Mouse (Mus musculus) cerebellum, postnatal 10 days (tissue): ENCODE measurements at regions not wholly inside any gene's neighbourhood (a gene's known extent, or its start where the extent isn't known, plus 50 kb on each side); places are given as distances from the start of the nearest gene placed in this dataset.

Experiments used
- DNase-seq, 2 experiments: peaks; one replicate each; pipeline ENCODE4 v3.0.0; 2021; ENCODE audit warnings: mixed read lengths in 2 of 2

DNA sequence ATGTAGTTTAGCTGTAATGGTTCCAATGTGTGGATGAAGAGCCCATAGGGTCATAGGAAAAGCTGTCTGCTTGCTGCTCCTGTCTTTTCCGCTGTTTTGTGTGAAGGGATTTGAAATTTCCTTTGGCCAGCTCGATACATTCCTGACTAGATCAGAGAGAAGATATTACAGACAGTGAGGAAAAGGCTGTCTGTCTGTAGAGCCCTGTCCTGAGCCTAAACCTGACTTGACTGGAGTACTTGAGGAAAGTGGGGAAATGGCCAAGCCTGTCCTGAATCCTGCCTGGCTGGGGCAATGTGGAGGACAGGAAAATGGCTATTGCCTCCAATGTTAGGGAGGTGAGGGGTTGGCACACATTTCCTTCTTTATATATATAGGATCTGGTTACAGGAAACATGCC, 601.0 kb upstream of the Nrp1 start:
- no peak for DNase-seq

DNA sequence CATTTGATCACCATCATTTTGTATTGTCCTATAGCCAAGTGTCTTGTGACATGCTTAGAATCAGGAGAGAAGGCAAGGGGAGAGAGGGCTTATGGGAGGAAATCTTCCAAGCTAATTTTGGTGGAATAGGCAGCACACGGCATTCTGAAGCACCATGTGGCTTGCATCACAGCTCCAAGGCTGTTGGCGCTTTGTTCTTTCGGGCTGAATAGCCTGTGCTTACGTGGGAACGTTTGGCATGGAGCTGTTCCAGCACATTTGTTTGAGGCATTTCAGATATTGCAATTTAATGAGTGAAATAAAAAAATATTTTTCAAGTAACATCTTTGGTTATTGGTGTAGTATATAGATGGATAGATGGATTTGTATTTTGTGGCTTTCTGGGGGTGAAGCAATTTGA, 598.5 kb upstream of the Nrp1 start:
- DNase-seq: no peak

DNA sequence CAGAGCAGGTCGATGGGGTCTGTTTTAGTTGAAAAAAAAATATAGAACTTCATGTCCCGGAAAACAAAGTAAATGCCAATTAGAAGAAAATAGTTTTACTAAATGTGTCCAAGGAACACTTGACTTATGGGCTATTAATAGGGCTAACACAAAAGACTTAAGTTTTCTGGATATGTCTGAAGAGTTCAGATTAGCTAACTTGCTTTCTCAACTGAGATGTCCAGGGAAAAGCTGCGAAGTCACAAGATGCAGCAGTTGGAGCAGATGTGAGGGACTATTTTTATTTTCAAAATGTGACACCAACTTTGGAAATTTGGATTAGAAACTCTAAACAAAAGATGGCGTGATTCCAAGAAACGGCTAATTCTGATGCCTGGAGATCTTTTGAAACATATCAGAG, 593.2 kb upstream of the Nrp1 start:
- no peak for DNase-seq

DNA sequence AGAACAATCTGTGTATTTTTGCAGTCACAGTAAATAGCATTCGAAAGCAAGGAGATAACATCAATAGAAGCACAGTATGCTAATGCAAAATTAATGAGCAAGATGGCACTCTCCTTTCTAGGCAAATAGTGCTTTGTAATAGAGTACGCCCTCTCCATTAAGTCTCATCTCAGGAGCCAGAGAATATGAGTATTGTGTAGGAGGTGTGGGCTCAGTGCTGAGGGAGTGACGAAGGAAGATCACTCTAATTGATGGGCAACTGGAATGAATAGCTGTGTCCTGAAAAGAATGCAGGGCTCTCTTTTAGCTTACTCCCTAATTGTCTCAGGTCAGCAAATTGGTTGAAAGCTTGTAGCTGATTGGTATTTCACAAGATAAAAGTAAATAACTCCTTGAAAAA, 590.1 kb upstream of the Nrp1 start:
- DNase-seq: no peak

DNA sequence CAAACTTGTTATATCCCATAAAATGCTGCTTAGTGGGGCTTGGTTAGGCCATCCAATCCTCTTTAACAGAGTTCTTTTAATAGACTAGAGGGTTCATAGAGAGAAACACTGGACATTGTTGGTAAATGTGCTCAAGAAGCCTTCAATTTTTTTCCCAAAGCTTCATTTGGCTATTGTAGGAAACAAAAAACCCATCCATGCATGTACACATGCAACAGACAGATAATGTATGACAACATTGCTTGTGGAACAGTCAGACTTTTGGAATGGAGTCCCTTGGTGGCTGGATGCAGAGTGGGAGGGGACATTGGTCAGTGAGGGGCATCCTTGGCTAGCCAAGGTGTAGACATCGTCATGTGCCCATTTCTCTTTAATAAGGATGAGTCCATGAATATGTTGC, 588.8 kb upstream of the Nrp1 start:
- DNase-seq: no peak

DNA sequence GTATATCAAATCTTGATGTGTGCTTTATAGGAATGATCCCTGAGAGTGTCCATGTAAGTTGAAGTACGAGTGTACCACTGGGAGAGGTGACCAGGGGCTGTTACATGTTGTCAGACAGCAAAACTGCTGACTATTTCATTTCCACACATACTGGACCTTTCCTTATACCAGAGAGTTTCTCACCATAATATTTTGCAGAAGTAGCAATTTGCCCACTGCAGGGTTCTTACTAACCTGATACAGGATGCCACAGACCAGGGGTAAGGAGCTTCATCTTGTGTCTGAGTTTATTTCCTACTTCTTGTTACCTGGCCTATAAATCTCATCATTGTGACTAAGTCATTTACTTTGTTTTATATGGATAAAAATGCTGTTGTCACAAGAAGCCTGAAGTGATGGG, 586.6 kb upstream of the Nrp1 start:
- no peak for DNase-seq

DNA sequence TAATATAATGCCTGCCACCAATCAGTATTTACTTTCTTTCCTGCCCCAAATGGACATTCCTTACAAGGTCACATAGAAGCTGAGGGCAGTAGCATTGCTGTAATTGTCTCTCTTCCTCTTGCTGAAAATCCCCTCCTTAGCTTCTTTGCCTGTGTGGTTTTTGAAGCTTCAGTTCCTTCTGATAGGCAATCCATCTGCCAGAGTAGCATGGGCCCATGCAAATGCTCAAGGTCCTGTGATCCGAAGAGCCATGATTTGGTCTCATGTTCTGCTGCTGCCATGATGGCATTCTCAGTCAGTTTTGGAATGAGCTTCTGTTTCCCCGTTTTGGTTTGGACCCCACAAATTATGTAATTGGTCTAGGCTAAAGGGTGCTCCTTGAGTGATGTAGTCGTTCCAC, 586.0 kb upstream of the Nrp1 start:
- no peak for DNase-seq

DNA sequence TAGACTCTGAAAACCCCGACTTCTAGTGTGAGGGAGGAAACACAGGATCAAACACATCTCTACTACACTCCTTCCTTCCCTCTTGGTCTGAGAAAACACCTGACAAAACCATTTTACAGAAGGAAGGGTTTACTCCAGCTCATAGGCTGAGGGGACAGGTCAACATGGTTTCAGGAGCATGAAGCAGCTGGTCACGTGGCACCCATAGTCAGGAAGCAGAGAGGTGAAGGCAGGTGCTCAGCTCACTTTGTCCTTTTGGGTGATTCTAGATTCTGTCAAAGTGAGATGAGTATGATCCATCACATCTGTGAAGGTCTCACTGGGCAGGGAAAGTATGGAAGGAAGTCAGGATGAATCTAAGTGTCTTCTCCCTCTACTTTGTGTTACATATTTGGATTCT, 585.5 kb upstream of the Nrp1 start:
- DNase-seq: no peak

DNA sequence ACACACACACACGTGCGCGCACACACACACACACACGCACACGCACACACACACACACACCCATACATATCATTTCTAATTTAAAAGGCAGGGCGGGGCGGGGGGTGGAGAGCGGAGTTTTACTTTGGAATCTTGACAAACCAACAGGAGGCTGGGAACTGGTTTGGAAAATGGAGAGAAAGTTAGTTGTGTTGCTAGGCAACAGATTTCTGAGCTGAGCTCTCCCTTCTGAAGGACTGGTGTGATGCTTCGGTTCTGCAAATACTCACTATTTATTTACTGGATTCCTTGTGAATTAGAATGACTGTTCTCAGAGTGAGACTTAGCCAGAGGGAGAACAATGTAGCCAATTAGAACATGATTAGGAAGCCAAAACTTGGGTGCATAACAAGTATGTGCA, 583.8 kb upstream of the Nrp1 start:
- peak; percentile 26 to 37 for DNase-seq

DNA sequence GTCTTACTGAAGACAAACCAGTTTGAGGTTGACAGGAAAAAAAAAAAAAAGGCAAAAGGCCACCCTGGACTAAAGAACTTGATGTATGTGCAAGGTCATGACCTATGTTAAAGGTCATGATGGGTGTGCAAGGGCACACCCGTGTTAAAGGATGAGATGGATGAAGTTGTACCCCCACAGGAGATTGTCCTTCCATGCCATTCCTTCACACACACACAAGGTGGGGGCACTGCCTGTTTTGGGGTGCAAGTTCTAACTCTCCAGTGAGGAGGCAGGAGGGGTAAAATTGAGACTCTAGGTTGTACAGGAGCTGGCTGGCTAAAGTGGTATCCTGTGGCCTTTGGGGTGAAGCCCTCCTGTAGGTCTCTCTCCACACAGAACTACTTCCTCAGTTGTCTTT, 583.2 kb upstream of the Nrp1 start:
- no peak for DNase-seq

DNA sequence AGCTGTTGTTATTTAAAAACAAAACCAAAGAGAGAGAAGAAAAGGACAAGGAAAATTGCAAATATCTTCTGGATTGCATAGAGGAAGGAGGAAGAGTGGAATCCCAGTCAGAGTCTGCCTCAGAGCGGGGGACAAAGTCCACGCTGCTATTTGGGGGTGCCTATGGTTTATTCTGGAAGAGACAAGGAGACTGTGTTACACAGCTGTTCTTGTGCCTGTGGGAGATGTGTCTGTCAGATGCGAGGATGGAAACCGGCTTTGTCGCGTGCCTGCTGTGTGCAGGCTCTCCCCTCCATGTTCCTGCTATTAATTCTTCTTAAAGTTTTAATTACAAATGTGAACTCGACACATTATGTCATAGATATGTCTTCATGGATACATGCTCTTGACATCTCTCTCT, 582.7 kb upstream of the Nrp1 start:
- peak in 1 of 2 experiments; percentile 3 for DNase-seq

DNA sequence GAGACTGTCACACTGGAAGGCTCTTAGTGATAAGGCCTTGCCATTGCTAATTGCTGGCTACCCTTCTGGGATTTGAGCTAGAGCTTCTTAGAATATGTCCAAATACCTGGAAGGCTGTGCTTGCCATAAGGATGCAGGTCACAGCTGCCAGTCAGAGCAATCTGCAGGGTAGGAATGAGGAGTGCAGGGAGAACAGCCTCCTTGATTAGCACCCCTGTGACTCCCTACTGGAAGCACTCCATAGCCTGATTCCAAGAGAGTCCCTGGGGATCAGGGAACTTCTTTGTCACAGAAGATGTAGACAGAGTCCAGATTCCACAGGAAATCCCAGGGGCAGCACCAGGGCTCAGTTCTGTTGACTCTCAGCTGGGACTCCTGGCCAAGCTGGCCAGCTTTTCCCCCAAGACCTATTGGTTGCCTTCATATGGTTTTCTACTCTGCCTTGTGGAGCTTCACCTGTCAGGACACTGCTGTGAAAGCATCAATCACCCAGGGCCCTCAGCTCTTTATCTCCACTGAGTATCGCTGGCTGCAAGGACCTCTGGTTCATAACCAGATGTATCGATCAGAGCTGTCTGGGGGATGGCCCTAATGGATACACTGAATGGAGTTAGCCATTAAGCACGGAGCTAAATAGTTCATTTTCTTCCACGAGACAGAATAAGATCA, 579.9 kb upstream of the Nrp1 start:
- DNase-seq: peak in 1 of 2 experiments; percentile 3

DNA sequence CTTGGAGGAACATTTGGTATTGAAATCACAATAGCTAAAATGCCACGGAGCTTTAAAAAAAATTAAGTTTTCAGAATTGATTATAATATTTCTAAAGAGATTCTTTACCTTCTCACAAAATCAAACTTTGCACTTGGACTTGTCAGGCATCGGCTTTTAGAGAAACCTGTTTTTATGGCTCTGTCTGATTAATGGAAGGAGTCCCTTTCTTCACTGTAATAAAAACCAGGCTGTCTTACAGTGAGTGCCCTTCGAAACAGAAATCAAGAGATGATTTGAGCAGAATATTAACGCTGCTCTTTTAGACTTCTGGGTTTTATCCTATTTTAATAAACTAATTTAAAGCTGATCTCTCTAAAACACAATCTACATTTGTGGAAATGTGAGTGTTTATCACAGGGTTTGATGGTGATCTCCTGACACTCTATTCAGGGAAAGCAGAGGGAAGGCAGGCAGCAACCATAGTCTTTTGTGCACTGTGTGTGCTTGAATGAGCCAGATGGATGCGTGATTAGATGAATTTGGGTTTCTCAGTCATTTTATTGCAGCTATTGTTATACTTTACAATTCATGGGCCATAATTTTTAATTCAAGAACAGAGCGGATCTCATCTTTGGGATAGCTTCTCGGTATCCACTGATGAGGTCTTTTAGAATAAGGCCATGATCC, 579.2 kb upstream of the Nrp1 start:
- no peak for DNase-seq

DNA sequence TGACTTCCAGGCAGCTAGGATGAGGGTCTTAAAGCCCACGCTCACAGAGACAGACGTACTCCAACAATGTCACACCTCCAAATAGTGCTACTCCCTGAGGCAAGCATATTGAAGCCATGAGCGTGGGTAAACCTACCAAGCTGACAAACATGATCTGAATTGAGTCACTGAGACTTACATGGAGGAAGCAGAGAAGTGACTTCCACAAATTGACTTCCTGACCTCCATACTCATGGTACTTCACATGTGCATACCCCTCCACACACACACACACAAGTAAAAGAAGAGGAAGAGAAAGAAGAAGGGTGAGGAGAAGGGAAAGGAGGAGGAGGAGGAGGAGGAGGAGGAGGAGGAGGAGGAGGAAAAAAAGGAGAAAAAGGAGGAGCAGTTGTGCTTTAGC, 577.8 kb upstream of the Nrp1 start:
- DNase-seq: no peak

DNA sequence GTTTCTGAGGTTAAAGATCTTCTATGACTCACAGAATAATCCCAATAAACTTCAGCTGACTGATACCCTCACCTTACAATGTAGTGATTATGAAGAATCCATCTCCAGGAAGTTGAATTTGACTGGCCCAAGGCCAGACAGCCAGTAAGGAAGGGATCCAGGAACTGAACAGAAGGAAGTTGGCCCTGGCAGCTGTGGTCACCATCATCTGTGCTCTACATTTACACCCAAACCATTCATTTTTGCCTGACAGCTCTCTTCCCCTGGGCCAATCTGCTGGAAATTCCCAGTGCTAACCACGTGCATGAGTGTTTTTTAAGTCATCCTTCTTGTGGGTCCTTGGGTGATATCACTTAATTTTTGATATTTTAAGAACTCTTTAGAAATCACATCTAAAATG, 577.4 kb upstream of the Nrp1 start:
- no peak for DNase-seq

DNA sequence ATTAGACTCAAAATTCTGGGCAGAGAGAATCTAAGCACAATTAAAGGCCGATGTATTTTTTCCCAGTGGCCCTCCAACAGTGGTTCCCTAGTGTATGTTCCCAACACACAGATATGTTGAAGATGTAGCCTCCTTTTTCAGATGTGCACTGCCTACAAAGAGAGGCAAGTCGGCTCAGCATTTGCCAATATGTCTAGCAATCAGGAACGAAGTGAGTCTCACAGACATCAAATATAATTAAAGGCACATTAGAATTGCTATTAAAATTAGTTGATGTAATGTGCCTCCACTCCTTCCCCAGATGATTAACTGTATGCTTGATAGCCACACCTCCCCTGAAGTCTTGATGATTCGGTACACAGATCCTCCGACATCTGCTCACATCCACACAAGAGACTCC, 565.8 kb upstream of the Nrp1 start:
- DNase-seq: no peak

DNA sequence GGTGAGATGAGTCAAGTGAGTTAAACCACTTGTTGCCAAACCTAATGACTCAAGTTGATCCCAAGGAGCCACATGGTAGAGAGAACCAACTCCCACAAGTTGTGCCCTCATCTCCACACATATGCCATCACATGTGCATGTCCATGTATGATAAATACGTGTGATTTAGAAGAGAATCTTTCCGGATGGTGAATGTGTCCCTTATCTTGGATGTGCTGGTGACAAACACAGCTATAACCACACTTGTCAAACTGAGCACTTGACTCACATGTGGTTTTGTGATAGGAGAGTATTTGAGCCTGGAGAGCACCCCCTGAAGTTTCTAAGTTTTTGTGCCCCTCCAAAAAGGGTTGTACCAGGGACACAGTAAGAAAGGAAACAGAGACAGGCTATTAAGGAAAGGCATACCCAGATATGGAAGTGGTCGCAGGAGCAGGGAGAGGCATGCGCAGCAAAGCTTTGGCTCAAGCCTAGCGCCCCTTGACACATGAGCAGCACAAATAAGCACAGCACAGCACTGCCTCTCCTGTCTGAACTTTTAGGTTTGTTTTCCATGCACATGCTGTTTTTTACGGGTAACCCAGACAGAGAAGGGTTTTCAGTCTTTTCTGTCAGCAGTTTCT, 558.4 kb upstream of the Nrp1 start:
- no peak for DNase-seq

DNA sequence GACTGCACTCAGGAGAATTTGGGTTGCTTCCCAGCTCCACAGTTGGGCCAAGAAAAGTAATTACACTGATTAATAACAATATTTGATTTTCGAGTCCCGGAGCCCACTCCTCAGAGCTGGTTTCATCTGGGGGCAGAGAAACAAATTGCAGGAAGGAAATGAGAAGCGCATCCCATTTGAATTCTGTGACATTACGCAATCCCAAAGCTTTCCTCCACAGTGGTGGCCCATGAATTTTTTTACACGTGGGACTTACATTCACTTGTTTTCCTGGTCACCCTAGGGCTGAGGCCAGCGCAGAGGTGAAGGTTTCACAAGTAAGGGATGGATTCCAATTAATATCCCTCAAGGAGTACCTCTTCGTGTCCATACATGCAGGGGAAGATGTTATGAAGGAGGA, 556.3 kb upstream of the Nrp1 start:
- peak in 1 of 2 experiments; percentile 2 for DNase-seq

DNA sequence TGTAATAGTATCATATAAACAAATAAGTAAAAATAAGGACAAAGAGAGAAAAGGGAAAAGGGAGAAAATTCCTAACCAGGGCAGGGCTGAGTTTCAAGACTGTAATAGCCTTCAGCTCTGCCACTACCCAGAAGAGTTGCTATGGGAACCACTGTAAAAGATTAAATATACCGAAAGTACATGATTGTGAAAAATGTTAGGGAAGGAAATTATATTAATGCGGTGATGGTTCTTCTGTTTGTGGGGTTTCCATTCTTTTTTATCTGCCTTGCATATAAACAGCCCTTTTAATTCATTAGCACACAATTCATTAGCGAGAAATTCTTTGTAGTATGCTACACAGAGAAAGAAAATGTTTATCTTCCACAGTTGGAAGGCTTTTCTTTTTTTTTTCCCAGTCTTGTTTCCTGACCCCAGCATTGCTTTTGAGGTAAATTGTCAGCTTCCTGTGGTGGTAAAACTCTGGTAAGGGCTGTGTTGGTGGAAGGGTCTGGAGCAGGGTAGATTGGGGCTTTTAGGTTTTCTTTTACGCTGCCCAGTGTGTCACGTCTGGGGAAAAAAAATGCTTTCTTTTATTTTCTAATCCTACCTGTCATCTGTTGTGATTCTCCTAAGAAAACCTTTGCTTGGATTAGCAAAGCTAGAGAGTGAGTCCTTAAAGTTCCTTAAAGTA, 555.6 kb upstream of the Nrp1 start:
- no peak for DNase-seq

DNA sequence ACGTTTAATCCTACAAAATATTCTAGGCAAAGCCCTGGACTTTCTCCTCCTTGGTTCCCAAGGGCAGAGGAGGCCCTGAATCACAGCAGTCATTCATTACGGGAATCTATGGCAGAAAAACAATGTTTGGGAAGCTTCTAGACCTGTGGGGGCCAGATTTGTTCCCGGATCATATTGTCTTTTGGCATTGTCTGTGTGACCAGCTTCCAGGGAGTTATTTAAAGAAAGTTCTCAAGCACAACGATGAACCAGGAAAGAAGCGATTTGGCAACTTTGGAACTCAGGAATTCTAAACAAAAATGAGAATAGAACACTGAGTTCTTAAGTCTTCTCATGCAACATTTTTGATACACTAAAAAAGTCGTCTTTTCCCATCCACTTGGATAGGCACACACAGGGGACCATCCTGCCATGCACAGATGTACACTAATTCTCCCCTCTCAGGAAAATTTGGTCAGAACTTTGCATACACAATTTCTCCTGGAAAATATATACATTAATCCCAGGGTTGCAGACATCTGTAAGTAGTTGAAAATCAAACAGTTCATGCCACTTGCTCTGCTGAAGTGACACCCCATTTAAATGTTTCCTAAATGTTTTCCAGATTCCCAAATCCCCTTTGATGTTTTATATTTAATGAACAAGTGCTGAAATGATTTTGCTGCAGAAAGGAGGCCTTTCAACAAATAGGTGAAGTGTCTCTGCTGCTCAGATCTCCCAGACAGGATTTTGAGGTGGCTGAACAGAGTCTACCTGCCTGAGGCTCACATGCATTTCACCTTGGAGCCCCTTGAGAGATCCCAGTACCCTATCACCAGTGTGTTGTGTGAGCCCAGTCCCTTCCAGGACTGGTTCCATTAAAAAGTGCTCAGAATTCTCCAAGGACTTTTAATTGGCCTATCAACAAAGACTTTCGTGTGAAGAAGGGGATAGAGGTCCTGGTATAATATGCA, 548.9 kb upstream of the Nrp1 start:
- DNase-seq: no peak

DNA sequence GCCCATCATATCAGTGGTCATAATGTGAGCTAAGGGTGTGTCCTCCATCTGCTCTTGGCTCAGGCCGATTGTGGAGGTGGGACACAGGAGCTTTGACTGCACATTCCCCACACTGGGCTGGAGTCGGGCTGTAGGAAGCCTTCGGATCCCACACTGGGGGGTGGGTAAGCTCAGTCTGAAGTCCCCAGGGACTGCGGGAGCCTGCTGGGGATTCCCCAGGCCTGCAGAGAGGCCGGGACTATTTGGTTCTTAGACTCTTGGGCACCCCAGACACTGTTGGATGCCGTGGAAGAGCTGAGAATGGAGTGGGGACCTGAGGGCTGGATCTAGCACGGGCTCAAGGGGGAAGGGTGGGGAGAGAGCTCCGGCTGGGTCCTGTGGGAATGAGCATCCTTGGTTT, 547.1 kb upstream of the Nrp1 start:
- DNase-seq: no peak

DNA sequence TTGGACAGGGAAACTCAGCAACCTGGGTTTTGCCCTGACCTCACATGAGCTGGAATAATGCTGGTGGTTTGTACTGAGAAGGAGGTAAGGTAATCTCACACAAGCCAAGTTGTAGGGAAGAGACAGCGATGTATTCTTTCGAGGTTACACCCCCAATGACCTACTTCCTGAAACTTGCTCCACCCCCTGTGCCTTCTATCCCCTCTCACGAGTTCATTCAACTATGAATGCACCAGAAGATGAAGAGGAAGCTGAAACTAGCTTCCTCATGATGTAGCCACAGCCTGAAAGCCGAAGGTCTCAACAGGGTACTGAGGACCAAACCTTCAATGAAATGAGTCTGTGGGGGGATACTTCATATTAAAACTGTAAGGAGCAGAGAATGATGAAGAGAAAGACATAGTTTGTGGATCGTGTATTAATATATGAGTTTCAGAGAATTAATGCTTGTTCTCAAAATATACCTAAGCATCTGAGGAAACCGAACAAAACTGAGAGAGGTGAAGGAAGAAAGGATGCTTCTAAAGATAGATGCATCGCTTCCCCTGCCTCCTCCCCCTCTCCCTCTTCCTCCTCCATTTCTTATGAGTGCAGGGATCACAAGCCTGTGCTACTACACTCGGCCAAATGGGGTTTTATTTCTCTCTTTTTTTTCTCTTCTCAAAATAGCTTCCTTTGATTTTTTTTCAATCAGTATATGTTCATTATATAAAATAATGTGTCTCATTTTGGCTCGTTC, 543.5 kb upstream of the Nrp1 start:
- no peak for DNase-seq
